Mouse (Mus musculus) large intestine, adult 2 months (tissue): ENCODE measurements around the gene Lhb. TPM values are rescaled to one million over a fixed set of nuclear protein-coding genes. Genes with fewer than 3 reads are reported as not detected.
"Not testable (repeated sequence)": the region's sequence is repeated elsewhere in the genome, so short reads cannot be mapped to it uniquely, and the experiment has no call there.

Experiments used
- DNase-seq: peaks from one replicate; pipeline ENCODE4 v3.0.0-alpha.2; 2012; ENCODE audit warnings: low read depth, low spot score
- WGBS: fragments of 180-500 bp; shearing (Covaris S2); methylation state at CpG from one replicate; pipeline ENCODE4 v1.1.7; 2018; 5-methylcytosine and 5-hydroxymethylcytosine counted together
- polyA plus RNA-seq: library from polyadenylated mRNA; depleted of rRNA; stranded (reverse); fragments of >200 nt; gene quantifications from 2 replicates; pipeline ENCODE4 v1.2.3, GENCODE M21; 2012

Lhb gene
- polyA plus RNA-seq, 1 experiment: not detected

DNA sequence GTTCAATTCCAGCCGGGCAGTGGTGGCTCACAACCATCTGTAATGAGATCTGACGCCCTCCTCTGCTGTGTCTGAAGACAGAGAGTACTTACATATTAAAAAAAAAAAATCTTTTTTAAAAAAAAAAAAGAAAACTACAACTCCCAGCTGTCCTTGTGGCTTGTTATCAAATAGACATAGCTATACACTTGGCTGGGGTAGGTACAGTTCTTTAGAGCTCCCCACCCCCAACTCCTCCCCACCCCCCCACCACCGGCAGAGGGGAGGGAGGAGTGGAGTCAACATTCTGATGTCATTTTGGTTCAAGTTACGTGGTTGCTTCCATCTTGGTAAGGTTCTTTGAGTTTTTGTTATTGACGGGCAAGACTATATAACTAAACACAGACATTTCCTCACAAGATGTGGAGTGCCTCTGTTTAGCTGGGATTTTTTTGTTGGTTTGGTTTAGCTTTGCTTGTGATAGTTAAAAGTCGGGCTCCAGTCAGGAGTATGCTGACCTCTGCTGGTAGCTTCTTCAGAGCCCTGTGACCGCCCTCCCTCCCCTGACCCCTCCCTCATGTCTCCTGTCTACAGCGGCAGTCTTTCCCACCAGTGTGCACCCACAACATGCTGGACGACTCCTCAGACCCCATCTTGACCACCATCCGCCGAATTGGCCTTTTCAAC lies 26.8 kb downstream of the Lhb start:
- WGBS: 51% methylated on average over 11 of the region's 11 CpGs
- no peak for DNase-seq

DNA sequence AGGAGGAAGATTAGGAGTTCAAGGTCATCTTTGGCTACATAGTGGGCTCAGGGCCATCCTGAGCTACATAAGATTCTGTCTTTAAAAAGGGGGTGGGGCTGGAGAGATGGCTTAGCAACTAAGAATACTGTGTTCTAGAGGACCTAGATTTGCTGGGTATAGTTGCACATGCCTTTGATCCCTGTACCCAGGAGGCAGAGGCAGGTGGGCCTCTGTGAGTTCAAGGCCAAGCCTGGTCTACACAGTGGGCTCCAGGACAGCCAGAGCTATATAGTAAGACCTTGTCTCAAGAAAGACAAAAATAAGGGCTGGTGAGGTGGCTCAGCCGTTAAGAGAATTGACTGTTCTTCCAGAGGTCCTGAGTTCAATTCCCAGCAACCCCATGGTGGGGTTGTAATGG lies 29.4 kb downstream of the Lhb start:
- no peak for DNase-seq
- 83% methylated on average over 1 of the region's 1 CpGs for WGBS

DNA sequence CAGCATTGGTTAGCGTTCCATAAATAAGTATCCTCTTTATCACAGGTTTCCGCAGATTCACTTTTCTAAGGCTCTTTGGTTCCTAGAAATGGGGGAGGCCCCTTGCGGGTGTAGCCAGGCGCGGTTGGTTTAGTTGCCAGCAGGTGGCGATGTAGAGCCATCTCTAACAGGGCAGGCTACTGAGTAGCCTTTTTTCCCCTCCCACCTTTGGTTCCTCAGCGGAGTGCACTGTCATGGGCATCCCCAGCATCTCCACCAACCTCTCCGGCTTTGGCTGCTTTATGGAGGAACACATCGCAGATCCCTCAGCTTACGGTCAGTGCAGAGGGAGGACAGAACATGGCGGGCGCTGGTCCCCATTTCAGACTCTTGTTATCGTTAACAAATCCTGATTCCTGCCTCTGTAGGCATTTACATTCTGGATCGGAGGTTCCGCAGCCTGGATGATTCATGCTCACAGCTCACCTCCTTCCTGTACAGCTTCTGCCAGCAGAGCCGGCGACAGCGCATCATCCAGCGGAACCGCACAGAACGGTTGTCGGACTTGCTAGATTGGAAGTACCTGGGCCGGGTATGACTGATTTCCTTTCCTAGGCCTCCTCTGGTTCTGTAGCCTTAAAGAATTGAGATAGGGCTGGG lies 30.8 kb downstream of the Lhb start:
- WGBS: 59% methylated on average over 23 of the region's 23 CpGs
- DNase-seq: no peak

DNA sequence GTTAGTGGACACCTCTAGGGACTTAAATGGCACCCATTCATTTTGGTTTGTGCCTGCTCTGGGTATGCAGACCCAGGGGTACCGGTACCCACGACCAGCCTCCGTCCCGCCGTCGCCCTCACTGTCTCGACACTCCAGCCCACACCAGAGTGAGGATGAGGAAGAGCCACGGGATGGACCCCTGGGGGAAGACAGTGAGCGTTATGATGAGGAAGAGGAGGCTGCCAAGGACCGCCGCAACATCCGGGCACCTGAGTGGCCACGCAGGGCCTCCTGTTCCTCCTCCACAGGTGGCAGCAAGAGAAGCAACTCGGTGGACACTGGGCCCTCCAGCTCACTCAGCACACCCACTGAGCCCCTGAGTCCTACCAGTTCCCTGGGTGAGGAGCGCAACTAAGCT lies 34.4 kb downstream of the Lhb start:
- DNase-seq: no peak
- 91% methylated on average over 15 of the region's 15 CpGs for WGBS

DNA sequence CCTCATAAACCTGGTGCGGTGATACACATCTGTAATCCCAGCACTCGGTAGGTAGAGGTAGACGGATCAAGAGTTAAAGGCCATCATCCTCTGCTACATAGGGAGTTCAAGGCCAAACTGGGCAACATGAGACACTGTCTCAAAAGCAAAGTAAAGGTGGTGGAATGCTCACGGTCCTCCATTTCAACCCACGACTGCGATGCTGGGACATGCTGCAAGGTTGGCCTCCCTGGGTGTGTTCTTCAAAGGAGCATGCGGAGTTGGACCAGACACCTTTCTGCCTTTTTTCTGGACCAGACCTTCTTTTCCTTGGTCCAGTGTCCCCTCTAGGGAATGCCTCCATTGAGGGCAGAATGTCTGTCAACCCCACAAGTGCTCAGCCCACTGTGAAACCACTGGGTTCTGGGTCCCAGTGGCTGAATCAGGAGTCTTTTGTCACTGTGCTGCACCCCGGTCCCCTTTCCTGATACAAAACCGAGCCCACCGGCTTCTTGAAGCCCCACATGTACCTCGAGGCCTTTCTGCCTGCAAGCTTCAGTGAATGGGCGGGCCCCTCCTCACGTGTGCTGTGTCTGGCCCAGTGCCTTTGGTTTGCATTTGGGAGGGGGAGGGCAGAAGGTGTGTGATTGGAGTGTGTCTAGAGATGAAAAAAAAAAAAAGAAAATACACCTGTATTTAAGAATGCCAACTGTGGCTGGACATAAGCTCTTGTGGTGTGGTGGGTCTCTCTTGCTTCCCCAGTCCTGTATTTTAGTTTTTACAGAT lies 35.5 kb downstream of the Lhb start:
- 76% methylated on average over 13 of the region's 13 CpGs for WGBS
- no peak for DNase-seq

DNA sequence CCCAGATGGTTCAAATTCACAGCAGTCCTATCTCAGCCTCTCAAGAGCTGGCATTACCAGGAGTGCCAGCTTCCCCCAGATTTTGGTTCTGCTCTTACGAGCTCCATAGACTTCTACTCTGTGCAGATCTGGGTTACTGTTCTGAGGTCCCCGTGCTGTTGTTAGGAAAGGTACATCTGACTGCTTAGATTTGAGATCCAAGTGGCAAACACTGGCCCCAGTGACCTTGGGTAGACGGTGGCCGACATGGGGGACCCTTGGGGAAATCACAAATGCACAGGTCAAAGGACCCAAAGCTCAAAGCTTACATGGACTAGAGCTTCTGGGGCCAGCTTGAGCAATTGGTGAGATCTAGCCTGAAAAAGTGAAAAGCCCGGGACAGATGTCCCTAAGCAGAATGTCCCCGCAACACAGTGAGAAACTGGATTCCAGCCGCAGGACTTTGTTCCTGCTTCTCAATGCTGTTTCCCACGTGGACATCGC lies 36.1 kb downstream of the Lhb start:
- 33% methylated on average over 9 of the region's 9 CpGs for WGBS
- DNase-seq: no peak

DNA sequence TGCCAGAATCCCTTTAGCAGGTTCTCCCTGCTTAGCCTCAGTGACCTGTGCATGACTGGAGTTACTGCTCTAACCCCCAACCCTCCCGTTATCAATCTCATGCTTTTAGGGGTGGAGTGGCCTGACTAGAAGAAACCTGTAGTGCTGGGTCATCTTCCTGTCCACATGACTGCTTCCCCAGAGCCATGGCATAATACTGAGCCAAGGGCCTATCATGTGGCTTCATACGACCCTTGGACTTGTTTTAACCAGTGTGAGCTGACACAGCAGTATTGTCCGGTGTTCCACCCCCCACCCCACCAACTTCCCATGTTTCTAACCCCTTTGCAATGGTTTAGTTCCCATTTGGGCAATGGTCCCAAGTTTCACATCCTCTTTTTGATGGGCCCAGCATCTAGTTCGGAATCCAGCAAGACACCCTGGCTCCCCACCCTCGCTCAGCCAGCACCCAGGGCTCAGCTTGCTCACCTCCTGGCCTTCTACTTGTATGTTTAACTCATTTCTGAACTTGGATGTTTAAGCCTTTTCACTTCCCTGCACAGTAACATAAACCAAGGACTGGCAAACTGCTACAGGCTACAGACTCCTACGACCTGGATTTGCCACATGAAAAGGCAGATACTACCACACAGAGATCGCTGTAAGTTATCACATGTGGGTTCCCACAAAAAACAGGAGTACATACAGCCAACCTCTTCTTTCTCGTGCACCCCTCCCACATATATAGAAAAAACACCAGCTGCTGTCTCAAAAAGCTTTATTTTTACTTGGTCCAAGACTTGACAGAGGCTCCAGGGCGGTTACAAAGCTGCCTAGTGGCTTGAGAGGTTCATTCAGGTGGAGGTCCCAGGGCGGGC lies 36.8 kb downstream of the Lhb start:
- DNase-seq: no peak
- WGBS: 24% methylated on average over 10 of the region's 10 CpGs

DNA sequence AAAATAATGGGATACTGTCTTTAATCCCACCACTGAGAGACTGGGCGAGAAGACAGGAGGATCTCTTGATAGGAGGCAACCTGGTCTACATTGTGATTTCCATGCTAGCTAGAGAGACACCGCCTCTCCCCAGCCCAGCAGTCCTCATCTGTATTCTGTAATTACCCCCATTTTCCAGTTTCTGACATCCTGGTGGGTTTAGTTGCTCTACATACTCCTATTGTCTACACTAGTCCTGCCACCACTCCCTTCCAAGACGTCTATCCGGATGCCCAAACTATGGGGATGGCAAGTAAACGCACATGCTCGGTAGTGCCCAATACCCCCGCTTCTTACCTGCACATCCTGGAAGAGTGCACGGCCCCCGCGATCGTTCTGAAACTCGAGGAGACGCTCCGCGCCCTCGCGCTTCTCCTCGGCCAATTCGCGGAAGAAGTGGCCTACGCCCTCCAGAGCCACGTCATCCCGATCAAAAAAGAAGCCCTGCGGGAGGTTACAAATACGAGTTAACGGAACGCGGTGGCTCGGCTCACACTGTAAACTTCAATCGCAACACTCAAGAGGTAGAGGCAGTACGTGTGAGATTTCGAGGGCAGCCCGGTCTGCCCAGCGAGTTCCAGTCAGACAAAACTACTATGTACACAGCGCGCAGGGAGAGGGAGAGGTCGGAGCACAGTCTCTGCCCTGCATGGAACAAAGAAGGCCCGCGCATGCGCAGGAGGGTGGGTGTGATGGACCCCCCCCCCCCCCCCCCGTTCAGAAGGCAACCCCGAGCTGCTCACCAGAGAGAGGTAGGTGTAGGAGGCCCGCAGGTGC lies 38.3 kb downstream of the Lhb start:
- WGBS: under 1% methylated on average over 43 of the region's 43 CpGs
- DNase-seq: no peak

DNA sequence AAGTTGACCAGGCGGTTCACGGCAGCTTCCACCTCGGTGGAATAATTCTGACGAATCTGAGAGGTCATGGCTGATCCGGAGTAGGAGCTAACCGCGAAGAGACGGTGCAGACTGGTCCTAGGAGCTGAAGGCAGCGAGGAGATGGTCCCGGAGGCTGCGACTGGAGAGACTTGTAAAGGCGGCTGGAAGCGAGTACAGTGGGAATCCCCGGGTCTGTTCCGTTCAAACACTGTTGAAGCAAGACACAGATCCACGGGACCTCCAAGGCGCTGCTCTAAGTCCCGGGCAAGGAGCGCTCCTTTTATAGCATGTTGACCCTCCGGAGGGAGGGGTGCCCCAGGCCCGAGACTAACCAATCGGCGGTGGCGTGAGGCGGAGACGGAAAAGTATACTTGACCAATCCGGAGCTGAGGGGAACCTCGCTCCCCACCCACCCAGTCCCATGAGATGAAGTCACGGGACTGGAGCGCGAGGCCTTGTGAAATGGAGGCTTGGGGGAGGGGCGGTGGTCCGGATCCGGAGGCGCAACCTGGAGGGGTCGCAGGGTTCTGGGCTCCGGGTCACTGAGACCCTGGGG lies 39.0 kb downstream of the Lhb start, which contains the start of gene Ftl1:
Gene Ftl1, minus strand, starts transcription at position 321 of the 577 bp plus-strand sequence.
- WGBS: under 1% methylated on average over 36 of the region's 37 CpGs
- not testable (repeated sequence) for DNase-seq

DNA sequence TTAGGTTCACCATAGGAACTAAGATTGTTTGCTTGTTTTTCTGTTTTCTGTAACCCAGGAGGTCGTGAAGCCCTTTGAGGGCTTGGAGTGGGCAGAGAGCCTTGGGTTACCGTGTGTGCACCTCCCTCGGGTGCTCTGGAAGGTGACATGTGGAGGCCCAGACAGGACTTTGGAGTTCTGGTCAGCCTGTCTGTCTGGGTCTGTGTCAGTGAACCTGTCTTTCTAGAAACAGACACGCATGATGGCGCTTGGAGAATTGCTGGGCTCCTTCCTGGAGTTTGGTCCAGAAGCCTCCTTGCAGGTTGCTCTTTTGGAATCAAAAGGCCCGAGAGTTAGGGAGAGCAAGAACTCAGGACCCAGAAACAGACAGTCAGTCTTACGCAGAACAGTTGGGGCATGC lies 39.8 kb downstream of the Lhb start:
- no peak for DNase-seq
- WGBS: 32% methylated on average over 7 of the region's 7 CpGs

DNA sequence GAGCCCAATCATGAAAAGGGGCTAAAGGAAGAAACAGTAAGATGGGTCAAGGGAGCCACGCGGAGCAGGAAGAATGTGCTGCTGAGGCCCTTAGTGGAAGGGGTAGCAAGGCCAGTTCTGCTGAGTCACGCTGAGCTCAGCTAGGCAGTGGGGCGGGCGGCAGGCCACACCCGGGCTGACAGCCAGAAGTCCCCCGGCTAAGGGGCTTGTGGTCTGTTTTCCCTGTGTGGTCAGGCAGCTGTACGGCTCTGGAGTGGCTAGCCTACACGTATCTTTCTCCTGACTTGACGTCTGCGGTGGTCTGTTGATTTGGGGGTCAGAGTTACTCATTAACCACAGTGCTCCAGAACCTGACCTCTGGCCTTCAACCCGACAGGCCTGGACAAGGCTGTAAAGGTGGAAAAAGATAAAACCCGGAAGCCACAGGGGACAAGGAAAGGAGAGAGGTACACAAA lies 40.3 kb downstream of the Lhb start:
- DNase-seq: no peak
- 6% methylated on average over 13 of the region's 13 CpGs for WGBS

DNA sequence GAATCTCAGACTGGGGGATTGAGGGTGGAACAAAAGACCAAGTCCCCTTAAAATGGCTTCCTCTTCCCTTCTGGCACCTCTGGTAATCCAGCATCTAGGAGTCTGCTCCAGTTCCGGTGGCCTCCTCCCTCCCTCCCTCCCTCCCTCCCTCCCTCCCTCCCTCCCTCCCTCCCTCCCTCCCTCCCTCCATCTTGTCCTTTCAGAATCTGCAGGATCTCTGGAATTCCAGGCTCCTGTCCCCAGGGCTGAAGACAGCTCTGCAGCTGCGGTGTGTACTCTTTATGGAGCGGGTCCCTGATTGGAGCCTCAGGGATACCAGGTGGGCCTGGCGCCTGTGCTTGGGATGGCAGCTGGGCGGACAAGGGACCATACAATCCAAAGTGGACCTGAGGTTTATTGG lies 40.7 kb downstream of the Lhb start:
- DNase-seq: no peak
- WGBS: 53% methylated on average over 5 of the region's 5 CpGs

DNA sequence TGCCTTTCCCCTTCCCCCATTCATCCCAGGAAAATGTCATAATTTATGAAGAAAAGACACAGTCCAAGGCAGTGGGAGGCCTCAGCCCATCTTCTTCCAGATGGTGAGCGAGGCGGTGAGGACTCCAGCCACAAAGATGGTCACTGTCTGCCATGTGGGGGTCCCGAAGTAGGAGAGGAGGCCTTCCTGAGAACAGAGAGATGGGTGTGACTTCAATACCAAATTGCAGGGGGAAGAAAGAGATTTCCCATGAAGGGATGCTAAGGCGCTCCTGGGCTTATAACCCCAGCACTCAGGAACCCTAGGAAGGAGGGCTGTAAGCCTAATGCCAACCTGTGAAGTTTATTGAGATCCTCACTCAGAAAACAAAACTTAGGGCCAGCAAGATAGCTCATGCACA lies 41.2 kb downstream of the Lhb start:
- 85% methylated on average over 4 of the region's 4 CpGs for WGBS
- no peak for DNase-seq

DNA sequence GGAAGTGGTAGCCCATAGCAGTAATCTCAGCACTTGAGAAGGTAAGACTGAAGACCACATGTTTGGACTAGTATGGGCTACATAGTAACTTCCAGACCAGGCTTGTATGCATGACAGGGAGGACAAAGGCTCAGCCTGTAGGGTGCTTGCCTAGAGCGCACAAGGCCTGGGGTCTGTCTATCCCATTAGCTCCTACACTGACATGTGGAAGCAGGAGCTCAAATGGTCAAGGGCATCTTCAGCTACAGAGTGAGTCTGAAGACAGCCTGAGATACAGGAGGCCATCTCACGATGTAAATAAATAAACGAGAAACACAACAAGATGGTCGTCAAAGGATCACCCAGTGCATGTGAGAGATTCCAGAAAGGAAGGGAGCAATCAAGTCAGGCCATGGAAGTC lies 41.7 kb downstream of the Lhb start:
- DNase-seq: no peak

DNA sequence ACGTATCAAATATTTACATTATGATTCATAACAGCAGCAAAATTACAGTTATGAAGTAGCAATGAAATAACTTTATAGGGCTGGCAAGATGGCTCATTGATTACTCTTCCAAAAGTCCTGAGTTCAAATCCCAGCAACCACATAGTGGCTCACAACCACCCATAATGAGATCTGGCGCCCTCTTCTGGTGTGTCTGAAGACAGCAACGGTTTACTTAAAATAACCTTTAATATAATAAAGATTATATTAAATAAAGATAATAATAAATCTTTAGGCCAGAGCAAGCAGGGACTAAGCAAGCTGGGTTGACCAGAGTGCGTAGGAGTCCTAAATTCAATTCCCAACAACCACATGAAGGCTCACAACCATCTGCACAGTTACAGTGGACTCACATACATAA lies 42.2 kb downstream of the Lhb start:
- 74% methylated on average over 4 of the region's 4 CpGs for WGBS
- not testable (repeated sequence) for DNase-seq

More for the DNA sequence above, 41.7 kb downstream of the Lhb start:
- 84% methylated on average over 4 of the region's 4 CpGs for WGBS

DNA sequence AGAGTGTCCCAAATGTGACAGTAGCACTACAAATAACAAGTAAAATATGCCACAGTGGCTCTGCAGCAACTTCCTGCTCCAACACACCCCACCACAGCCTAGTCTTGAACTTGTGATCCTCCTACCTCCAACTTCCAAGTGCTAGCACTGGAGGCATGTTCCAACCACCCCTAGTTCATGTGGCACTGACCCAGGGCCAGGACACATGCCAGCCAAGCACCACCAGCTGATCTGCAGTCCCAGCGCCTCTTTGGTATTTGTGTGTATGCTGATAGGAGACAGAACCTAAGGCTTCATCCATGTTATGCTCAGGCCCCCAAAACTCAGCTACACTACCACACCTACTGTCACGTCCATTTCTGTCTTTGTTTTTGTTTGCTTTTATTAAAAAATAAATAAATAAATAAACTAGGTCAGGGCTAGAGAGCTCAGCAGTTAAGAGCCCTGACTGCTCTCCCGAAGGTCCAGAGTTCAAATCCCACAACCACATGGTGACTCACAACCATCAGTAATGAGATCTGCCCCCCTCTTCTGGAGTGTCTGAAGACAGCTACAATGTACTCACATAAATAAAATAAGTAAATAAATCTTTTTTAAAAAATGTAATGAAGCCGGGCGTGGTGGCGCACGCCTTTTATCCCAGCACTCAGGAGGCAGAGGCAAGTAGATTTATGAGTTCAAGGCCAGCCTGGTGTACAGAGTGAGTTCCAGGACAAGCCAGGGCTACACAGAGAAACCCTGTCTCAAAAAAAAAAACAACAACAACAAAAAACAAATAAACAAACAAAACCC lies 43.6 kb downstream of the Lhb start:
- DNase-seq: no peak
- WGBS: 79% methylated on average over 7 of the region's 7 CpGs

DNA sequence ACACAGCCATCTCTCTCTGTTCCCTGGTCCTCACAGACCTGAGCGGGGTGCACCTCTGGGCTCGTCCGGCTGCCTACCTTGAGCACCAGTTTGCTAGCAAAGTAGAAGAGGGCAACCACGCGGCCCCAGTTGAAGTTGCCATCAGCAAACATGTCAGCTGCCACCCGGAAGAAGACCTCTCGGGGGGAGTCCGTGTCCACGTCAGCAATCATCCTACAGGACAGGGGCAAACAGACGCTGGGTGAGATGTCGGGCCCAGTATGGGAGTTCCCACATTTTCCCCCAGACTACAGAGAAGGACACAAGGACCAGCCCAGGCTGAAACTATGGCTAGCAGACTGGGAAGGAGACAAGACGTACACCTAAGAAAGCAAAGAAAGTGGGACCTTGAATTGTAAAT lies 44.5 kb downstream of the Lhb start:
- WGBS: 95% methylated on average over 12 of the region's 12 CpGs
- DNase-seq: no peak

DNA sequence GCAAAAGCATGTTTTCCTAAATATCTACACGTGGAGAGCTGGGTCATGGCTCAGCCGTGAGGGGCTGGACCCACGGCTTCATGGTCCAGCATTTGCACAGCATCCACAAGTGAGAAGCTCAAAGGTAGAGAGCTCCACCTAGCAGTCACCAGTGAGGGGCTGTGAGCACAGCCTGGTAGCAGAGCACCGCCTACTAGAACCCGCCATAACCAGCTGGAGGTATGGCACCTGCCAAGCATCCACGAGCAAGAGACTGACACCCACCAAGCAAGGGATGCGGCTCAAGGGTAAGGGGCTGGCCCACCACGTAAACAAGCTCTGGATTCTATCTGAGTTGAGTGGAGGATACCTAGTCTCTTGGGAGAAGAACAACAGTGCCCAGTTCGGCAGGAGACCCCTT lies 44.9 kb downstream of the Lhb start:
- WGBS: 56% methylated on average over 9 of the region's 9 CpGs
- DNase-seq: no peak
